Mouse (Mus musculus): ENCODE measurements around the gene Hspb3.

Hspb3 gene

DNA sequence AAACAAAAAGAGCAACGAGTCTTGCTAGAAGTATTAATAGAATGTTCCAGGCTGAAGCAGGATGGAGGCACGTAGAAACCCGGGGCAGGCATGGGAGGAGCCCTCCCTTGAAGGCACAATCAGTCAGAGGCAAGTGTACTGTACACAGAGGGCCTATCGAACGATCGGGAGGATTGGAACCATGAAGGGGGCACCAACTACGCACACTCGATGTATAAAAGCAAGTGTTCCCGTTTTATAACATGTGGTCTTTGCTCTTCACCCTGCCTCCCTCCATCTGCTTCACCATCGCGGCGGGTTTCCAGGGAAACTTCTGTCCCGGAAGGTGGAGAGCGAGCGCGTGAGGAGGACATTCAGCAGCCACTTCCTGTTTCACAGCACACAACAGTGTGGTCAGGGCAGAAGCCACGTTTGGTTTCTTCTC lies 27.7 kb downstream of the Hspb3 start:
- no peak for DNase-seq (ENCODE audit: low read depth, low spot score)

DNA sequence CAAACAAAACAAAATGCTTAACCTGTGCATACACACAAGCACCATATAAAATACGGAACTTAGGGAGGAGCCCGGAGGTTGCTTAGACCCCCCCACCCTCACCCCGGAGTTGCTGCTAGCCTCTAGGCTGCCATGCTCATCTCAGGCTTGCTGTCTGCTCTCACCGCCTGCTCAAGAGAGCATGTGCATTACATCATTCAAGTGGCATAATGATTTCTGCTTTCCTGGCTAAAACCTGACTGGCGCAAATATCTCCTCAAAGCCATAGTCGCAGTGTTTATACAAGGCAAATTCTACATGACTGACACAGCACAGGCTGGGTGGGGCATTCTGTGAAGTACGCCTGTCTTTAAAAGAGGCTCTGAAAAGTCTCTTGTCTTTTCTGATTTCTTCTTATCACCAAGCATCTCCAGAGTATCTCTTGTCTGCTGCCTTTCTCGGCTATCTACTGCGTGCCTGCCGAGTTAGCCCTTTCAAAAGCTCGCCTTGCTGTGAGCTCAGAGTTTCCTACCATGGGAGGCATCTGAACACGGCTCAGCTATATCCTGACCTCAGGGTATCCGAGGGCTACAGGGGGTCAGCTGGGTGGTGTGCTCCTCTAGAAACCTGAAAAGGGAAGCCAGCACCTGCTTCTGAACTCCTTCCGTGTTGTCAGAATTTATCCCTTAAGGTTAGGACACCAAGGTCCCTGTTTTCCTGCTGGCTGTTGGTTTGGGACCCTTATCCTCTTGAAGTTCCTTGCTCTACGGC lies 28.6 kb downstream of the Hspb3 start:
- DNase-seq (ENCODE audit: low read depth, low spot score) = no peak

- DNase-seq (ENCODE audit: low read depth, low spot score) = no peak
Measured at GRCm38 (mm10) chr13:113632506-113632905, 31.0 kb downstream of the Hspb3 start.

GRCm38 (mm10) chr13:113627601-113628000 lies 35.9 kb downstream of the Hspb3 start:
- DNase-seq (ENCODE audit: low read depth, low spot score) = no peak

DNA sequence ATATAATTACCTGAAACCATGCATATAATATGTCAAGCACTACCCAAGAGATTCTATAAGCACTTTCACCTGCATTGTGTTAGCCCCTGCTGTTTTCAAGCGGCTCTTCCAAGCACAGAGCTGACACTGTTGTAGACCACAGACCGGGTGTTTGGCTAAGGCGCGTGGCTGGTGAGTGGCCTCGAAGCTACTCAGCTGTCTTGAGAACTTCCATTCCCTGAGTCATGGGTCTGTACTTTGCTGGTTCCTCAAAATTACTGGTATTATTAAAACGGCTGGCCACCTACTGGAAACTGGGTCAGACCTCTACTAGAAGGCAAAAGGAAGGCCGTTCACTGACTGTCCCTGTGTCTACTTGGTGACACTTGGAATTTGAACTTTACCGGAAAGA lies 40.6 kb downstream of the Hspb3 start:
- no peak for DNase-seq (ENCODE audit: low read depth, low spot score)

GRCm38 (mm10) chr13:113622122-113622864 lies 41.2 kb downstream of the Hspb3 start:
- no peak for DNase-seq (ENCODE audit: low read depth, low spot score)

- no peak for DNase-seq (ENCODE audit: low read depth, low spot score)
Measured at GRCm38 (mm10) chr13:113619003-113619402, 44.5 kb downstream of the Hspb3 start.

- peak; percentile 92 for DNase-seq (ENCODE audit: low read depth, low spot score)
Measured at GRCm38 (mm10) chr13:113617891-113618823, 45.3 kb downstream of the Hspb3 start, which contains the start of gene Snx18. TSS of gene Snx18 (minus strand) at chr13:113618564.

GRCm38 (mm10) chr13:113617338-113617890 lies 46.1 kb downstream of the Hspb3 start:
- no peak for DNase-seq (ENCODE audit: low read depth, low spot score)

GRCm38 (mm10) chr13:113616751-113617337 lies 46.6 kb downstream of the Hspb3 start:
- no peak for DNase-seq (ENCODE audit: low read depth, low spot score)

- DNase-seq (ENCODE audit: low read depth, low spot score) = no peak
Measured at GRCm38 (mm10) chr13:113615971-113616671, 47.4 kb downstream of the Hspb3 start.

GRCm38 (mm10) chr13:113615546-113615941 lies 47.9 kb downstream of the Hspb3 start:
- DNase-seq (ENCODE audit: low read depth, low spot score) = peak; percentile 60

- peak; percentile 92 for DNase-seq (ENCODE audit: low read depth, low spot score)
Measured at GRCm38 (mm10) chr13:113614635-113615545, 48.6 kb downstream of the Hspb3 start.

DNA sequence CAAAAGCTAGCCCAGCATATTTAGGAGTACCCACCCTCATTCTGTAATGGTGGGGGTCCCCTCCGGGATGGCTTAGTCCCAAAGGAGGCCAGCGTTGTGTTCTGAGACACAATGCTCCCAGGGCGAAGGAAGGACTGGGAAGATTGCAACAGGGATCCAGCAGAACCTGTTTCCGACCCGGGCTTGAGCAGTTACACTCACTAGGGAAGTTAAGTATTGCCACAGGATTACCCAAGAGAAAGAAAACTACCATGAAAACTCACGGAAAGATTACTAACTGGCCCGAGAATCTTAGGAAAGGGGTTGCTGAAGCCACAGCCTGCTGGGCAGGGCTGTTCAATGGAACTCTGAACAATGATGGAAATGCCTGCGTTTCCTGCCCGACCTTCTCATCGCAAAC lies 49.6 kb downstream of the Hspb3 start:
- no peak for DNase-seq (ENCODE audit: low read depth, low spot score)

- no peak for DNase-seq (ENCODE audit: low read depth, low spot score)
Measured at GRCm38 (mm10) chr13:113613341-113613740, 50.1 kb downstream of the Hspb3 start.
